Mouse (Mus musculus): ENCODE results near the gene Pex14.

GRCm38 (mm10) chr4:148945476-148945881 is 154.2 kb downstream of the Pex14 start:
- TF ChIP-seq CTCF (IDR thresholded peaks at IDR 0.05; ENCODE audit: extremely low read depth, insufficient read length, insufficient replicate concordance, low read depth, low read length) (no peak), POLR2A (IDR thresholded peaks at IDR 0.05; ENCODE audit: low read depth, low read length) (no peak)
